Mouse (Mus musculus): Measurements from ENCODE around the gene Odc1. TPM values are rescaled to one million over a fixed set of nuclear protein-coding genes. Genes with fewer than 3 reads are reported as not detected.
"Not testable (repeated sequence)": the region's sequence is repeated elsewhere in the genome, so short reads cannot be mapped to it uniquely, and the experiment has no call there.

Gene Odc1
- polyA plus RNA-seq, 1 experiment from 2014 or later = 289 TPM

DNA sequence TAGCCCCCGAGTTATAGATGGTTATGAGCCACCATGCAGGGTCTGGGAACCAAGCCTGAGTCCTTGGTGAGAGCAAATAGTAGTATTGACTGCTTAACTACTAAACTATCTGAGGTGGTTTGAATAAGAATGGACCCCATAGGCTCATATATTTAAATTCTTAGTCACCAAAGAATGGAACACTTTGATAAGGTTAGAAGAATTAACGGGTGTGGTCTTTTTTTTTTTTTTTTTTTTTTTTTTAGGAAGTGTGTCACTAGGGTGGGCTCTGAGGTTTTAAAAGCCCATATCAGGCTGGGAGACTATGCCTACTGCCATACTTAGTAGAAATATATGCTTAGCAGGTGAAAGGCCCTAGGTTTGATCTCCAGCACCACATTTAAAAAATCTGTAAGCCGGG, 8.4 kb upstream of the Odc1 start:
- H3K9me3 ChIP-seq (replicated peaks) = no peaks in the 10 kb centered on the region
- 93% methylated on average over 3 of the region's 3 CpGs for WGBS
- H3K27ac ChIP-seq = no peak overlapping the region
- no peaks in the 10 kb centered on the region for H3K27me3 ChIP-seq (ENCODE audit: low read depth, poor library complexity, severe bottlenecking)
- no peak overlapping the region for H3K4me3 ChIP-seq
- no peaks in the 10 kb centered on the region for H3K4me1 ChIP-seq
- H3K36me3 ChIP-seq = no peaks in the 10 kb centered on the region
- DNase-seq (ENCODE audit: low spot score) = no peak

DNA sequence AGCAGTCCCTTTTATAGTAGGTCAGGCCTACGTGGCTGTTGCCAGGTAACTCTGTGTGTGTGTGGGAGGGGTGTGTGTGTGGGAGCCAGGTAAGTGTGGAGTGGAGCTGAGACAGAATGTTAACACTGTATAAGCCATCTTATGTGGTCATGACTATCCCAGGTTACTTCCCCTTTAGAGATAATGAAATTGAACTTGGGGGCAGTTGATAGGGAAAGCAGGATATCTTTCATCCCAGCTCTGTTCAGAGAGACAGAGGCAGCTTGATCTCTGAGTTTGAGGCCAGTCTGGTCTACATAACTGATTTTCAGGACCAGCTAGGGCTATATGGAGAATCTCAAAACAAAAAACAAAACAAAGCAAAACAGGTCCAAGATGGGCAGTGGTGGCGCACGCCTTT, 7.4 kb upstream of the Odc1 start:
- Histone ChIP-seq H3K4me1 (no peaks in the 10 kb centered on the region), H3K4me3 (no peak overlapping the region), H3K27me3 (ENCODE audit: low read depth, poor library complexity, severe bottlenecking) (no peaks in the 10 kb centered on the region), H3K36me3 (no peaks in the 10 kb centered on the region), H3K9me3 (replicated peaks) (no peaks in the 10 kb centered on the region), H3K27ac (no peak overlapping the region)
- WGBS = 79% methylated on average over 3 of the region's 3 CpGs
- DNase-seq (ENCODE audit: low spot score) = no peak

DNA sequence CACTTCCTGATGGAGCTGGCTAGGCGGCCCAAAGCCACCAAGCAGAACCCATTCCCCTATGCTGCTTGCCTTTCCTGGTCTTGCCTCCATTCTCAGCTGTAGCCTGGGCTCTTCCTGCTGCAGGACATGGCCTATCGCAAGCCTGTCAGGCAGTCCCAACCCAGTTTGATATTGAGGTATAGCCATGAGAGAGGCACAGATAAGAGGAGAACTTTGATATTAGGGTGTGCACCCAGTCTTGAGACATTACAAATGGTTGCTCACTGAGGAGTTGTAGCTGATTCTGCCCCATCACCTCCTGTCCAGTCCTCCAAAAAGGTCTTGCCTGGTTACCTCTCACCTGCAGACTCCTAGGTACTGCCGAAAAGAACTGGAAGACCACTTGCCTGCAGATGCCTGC, 6.5 kb upstream of the Odc1 start:
- H3K27ac ChIP-seq = no peak overlapping the region
- 87% methylated on average over 3 of the region's 3 CpGs for WGBS
- H3K9me3 ChIP-seq (replicated peaks) = no peaks in the 10 kb centered on the region
- H3K36me3 ChIP-seq = no peaks in the 10 kb centered on the region
- no peaks in the 10 kb centered on the region for H3K4me1 ChIP-seq
- H3K27me3 ChIP-seq (ENCODE audit: low read depth, poor library complexity, severe bottlenecking) = no peaks in the 10 kb centered on the region
- no peak for DNase-seq (ENCODE audit: low spot score)
- no peak overlapping the region for H3K4me3 ChIP-seq

GRCm38 (mm10) chr12:17539041-17539440, 5.6 kb upstream of the Odc1 start:
- no peaks in the 10 kb centered on the region for H3K27me3 ChIP-seq (ENCODE audit: low read depth, poor library complexity, severe bottlenecking)
- no peak for DNase-seq (ENCODE audit: low spot score)
- H3K36me3 ChIP-seq = no peaks in the 10 kb centered on the region
- WGBS = 63% methylated on average over 6 of the region's 6 CpGs
- no peak overlapping the region for H3K27ac ChIP-seq
- 0 out of 2 replicates have a peak, but pooled peaks cover 2% of the 10 kb centered on the region for H3K4me1 ChIP-seq
- no peaks in the 10 kb centered on the region for H3K9me3 ChIP-seq (replicated peaks)
- no peak overlapping the region for H3K4me3 ChIP-seq

DNA sequence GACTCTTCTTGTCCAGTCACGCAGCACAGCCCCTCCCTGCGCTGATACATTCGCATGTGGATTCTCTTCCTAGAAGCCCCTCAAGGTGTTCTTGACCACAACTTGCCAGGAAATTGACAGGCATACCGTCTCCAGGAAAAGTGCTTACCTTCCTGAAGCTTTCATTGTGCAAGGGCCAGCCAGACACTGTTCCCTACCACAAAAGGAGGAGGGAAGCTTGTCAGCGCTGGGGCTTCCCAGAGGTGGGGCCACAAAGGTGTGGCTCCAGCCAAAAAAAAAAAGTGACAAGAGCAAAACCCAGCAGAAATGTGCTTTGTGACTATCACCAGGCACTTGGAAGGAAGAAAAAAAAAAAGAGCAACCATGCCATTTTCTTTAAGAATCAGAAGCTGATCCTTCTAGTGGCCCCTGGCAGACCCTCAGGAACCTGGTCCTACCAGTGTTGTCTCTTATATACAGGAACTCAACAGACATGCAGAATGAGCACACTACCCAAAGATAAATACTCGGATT, 4.5 kb upstream of the Odc1 start:
- no peaks in the 10 kb centered on the region for H3K9me3 ChIP-seq (replicated peaks)
- no peaks in the 10 kb centered on the region for H3K36me3 ChIP-seq
- no peaks in the 10 kb centered on the region for H3K27me3 ChIP-seq (ENCODE audit: low read depth, poor library complexity, severe bottlenecking)
- no peak overlapping the region for H3K27ac ChIP-seq
- WGBS = 79% methylated on average over 6 of the region's 6 CpGs
- no peak overlapping the region for H3K4me3 ChIP-seq
- 0 out of 2 replicates have a peak, but pooled peaks cover 2% of the 10 kb centered on the region for H3K4me1 ChIP-seq
- DNase-seq (ENCODE audit: low spot score) = no peak

- H3K27me3 ChIP-seq (ENCODE audit: low read depth, poor library complexity, severe bottlenecking) = no peaks in the 10 kb centered on the region
- peaks cover 12% of the 10 kb centered on the region for H3K4me1 ChIP-seq
- WGBS = under 1% methylated on average over 40 of the region's 40 CpGs
- H3K4me3 ChIP-seq = peak overlapping the region; percentile 93
- peaks cover 36% of the 10 kb centered on the region for H3K36me3 ChIP-seq
- peak; percentile 79 for DNase-seq (ENCODE audit: low spot score)
- H3K9me3 ChIP-seq (replicated peaks) = no peaks in the 10 kb centered on the region
- H3K27ac ChIP-seq = peak overlapping the region; percentile 99
These were observed 545 bp downstream of the Odc1 start for GRCm38 (mm10) chr12:17545107-17545571.

GRCm38 (mm10) chr12:17545884-17546283, 1.3 kb downstream of the Odc1 start:
- no peak for DNase-seq (ENCODE audit: low spot score)
- WGBS = 10% methylated on average over 8 of the region's 8 CpGs
- H3K4me1 ChIP-seq = peaks cover 12% of the 10 kb centered on the region
- peak overlapping the region; percentile 99 for H3K27ac ChIP-seq
- no peaks in the 10 kb centered on the region for H3K27me3 ChIP-seq (ENCODE audit: low read depth, poor library complexity, severe bottlenecking)
- H3K9me3 ChIP-seq (replicated peaks) = no peaks in the 10 kb centered on the region
- peak overlapping the region; percentile 93 for H3K4me3 ChIP-seq
- H3K36me3 ChIP-seq = peaks cover 41% of the 10 kb centered on the region

DNA sequence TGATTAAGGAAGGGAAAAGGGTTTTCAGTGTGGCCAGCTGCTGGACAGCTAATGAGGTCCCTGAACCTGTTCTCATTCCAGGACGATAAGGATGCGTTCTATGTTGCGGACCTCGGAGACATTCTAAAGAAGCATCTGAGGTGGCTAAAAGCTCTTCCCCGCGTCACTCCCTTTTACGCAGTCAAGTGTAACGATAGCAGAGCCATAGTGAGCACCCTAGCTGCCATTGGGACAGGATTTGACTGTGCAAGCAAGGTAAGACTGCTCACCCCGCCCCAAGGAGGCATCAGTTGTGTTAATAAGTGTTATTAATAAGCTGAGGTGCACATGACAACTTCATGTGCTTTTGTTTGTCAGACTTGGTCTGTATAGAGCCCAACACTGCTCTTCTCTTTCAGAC, 3.0 kb downstream of the Odc1 start:
- not testable (repeated sequence) for H3K4me3 ChIP-seq; H3K27ac ChIP-seq; DNase-seq (ENCODE audit: low spot score); H3K9me3 ChIP-seq (replicated peaks); H3K27me3 ChIP-seq (ENCODE audit: low read depth, poor library complexity, severe bottlenecking)
- WGBS = 95% methylated on average over 9 of the region's 9 CpGs
- Histone ChIP-seq H3K4me1 (peaks cover 12% of the 10 kb centered on the region), H3K36me3 (peaks cover 55% of the 10 kb centered on the region)

DNA sequence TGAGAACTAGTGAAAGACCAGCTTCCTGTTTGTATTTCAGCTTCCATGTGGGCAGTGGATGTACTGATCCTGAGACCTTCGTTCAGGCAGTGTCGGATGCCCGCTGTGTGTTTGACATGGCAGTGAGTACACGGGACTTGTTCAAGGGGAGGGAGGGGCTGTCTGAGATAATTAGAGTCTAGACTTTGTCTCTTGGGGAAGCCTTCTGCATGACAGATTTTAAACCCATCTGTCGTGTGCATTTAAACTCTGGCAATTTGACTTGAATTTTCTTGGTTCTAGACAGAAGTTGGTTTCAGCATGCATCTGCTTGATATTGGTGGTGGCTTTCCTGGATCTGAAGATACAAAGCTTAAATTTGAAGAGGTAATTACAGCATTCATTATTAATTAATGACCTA, 3.9 kb downstream of the Odc1 start:
- Histone ChIP-seq H3K4me3 (no peak overlapping the region), H3K36me3 (peaks cover 55% of the 10 kb centered on the region), H3K9me3 (replicated peaks) (no peaks in the 10 kb centered on the region), H3K4me1 (peaks cover 11% of the 10 kb centered on the region), H3K27ac (no peak overlapping the region), H3K27me3 (ENCODE audit: low read depth, poor library complexity, severe bottlenecking) (no peaks in the 10 kb centered on the region)
- WGBS = 89% methylated on average over 5 of the region's 5 CpGs
- DNase-seq (ENCODE audit: low spot score) = no peak

GRCm38 (mm10) chr12:17549421-17549820, 4.8 kb downstream of the Odc1 start:
- not testable (repeated sequence) for H3K27me3 ChIP-seq (ENCODE audit: low read depth, poor library complexity, severe bottlenecking)

GRCm38 (mm10) chr12:17551208-17551995, 6.8 kb downstream of the Odc1 start:
- 82% methylated on average over 3 of the region's 3 CpGs for WGBS
- DNase-seq (ENCODE audit: low spot score) = no peak
- Histone ChIP-seq H3K36me3 (peaks cover 55% of the 10 kb centered on the region), H3K27me3 (ENCODE audit: low read depth, poor library complexity, severe bottlenecking) (no peaks in the 10 kb centered on the region), H3K27ac (no peak overlapping the region), H3K9me3 (replicated peaks) (no peaks in the 10 kb centered on the region), H3K4me1 (peaks cover 6% of the 10 kb centered on the region; the same call in 1 of the 2 replicates), H3K4me3 (no peak overlapping the region)

More at GRCm38 (mm10) chr12:17549421-17549820, 4.8 kb downstream of the Odc1 start:
- WGBS = 93% methylated on average over 5 of the region's 5 CpGs
- H3K4me1 ChIP-seq; H3K27ac ChIP-seq; H3K9me3 ChIP-seq (replicated peaks); H3K4me3 ChIP-seq; DNase-seq (ENCODE audit: low spot score): not testable (repeated sequence)
- H3K36me3 ChIP-seq = peaks cover 55% of the 10 kb centered on the region

DNA sequence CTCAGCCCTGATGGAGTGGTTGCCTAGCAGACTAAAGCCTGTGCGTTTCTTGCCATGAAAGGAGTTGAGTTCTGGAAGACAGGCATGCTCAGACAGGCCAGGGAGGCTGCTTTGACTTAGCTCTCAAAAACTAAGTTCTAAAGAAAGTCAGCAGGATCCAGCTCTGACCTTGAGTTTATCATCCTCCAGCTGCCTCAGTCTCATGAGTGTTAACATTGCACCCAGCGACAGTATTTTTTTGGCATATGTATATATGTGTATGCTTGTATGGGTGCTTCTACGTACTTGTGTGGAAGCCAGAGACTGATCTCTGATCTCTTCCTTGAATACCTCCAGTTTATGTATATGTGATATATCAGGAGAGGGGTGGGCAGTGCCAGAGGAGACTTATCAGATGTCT, 7.8 kb downstream of the Odc1 start:
- no peak overlapping the region for H3K4me3 ChIP-seq
- H3K4me1 ChIP-seq = peaks cover 6% of the 10 kb centered on the region
- WGBS = 80% methylated on average over 3 of the region's 3 CpGs
- no peaks in the 10 kb centered on the region for H3K9me3 ChIP-seq (replicated peaks)
- H3K36me3 ChIP-seq = peaks cover 46% of the 10 kb centered on the region
- DNase-seq (ENCODE audit: low spot score) = no peak
- H3K27ac ChIP-seq = no peak overlapping the region
- H3K27me3 ChIP-seq (ENCODE audit: low read depth, poor library complexity, severe bottlenecking) = no peaks in the 10 kb centered on the region

DNA sequence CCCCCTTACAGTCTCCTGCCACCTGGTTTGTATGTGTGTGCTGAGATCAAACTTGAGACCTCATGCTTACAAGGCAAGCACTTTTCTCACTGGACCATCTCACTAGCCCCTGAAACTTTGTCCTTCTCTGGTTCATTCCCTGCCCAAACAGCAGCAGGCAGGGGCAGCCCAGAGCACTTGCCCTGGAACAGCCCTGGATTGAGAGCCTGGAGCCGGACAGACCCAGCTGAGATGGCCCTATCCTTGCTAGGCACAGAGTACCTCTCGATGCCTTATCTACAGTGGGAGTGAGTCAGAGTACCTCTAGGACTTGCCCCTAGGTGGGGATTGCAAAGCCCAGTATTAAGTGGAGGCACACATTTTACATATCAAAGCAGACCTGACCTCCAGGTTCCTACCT, 8.4 kb downstream of the Odc1 start:
- no peak overlapping the region for H3K4me3 ChIP-seq
- H3K9me3 ChIP-seq (replicated peaks) = no peaks in the 10 kb centered on the region
- peaks cover 41% of the 10 kb centered on the region for H3K36me3 ChIP-seq
- 67% methylated on average over 2 of the region's 2 CpGs for WGBS
- H3K27me3 ChIP-seq (ENCODE audit: low read depth, poor library complexity, severe bottlenecking) = 0 out of 2 replicates have a peak, but pooled peaks cover 2% of the 10 kb centered on the region
- H3K27ac ChIP-seq = no peak overlapping the region
- no peak for DNase-seq (ENCODE audit: low spot score)
- H3K4me1 ChIP-seq = peaks cover 9% of the 10 kb centered on the region

Measured in limb, embryonic 10.5 days (tissue).